Mouse (Mus musculus) testis, adult 2 months (tissue): ENCODE measurements around the gene Nufip2.

Source experiments
- CTCF ChIP-seq: fragments of 200-500 bp; IDR thresholded peaks from 2 replicates; pipeline ENCODE4 v1.5.1; 2012; ENCODE audit warnings: low read depth, mild to moderate bottlenecking, inconsistent platforms, low read length, moderate library complexity; ENCODE audit not compliant: control insufficient read depth, insufficient read depth, insufficient replicate concordance
- POLR2A ChIP-seq: fragments of 200-500 bp; IDR thresholded peaks from 2 replicates; pipeline ENCODE4 v1.6.1; 2012; ENCODE audit warnings: low read depth, mild to moderate bottlenecking, inconsistent platforms, low read length, moderate library complexity; ENCODE audit not compliant: control insufficient read depth

DNA sequence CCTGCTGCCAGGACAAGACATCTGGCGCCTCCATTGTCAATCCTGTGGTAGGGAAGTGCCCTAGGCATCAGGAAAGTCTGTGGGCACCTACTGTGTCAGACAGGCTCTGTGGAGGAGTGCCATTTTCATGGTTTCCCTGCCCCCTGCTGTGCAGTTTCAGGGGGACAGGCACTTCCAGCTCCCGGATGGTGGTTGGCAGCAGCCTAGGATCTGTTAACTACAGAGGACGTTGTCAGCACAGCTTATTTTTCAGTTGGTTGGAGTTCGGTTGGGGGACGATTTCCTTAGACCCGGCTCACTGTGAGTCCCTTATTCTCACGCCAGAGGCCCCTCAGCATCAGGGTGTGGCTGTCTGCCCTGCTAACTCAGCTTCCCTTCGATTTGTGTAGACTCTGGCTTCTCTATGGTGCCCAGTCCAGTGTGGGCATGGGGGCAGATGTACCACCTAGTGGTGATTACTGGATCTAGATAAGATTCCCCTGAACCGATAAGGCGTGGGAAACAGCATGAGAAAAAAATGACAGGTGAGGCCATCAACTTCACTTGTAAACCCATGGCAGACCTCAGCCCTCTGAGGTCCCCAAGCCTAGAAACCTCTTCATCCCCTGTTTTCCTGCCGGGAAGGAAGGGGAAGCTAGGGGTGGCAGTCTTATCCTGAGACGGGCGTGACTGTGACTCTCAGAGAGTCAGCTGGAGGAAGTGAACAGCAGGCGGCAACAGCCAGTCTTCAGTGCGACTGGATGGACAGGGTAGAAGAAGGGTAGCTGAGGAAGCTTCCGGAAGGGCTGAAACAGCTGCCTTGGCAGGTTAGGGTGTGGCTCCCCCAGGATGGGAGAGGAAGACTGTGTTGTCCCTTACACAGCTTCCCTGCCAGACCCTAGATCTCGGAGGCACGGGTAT, 98.0 kb downstream of the Nufip2 start:
- TF ChIP-seq CTCF (no peak), POLR2A (no peak)
